Mouse (Mus musculus) adrenal gland, adult (tissue): ENCODE results near the gene Cd320.
A peak's percentile ranks its signal among the peaks of the same experiment; 100 is the strongest.
"Not testable (repeated sequence)": the region's sequence is repeated elsewhere in the genome, so short reads cannot be mapped to it uniquely, and the experiment has no call there.

Source experiments
- DNase-seq, 2 experiments: peaks; one replicate each; pipeline ENCODE4 v3.0.0; 2022 to 2023; ENCODE audit warnings: low spot score in 1 of 2; ENCODE audit not compliant: inconsistent age in 2 of 2

Cd320 gene

GRCm38 (mm10) chr17:33824997-33825330 lies 17.9 kb upstream of the Cd320 start:
- peak in 1 of 2 experiments; percentile 74 for DNase-seq

DNA sequence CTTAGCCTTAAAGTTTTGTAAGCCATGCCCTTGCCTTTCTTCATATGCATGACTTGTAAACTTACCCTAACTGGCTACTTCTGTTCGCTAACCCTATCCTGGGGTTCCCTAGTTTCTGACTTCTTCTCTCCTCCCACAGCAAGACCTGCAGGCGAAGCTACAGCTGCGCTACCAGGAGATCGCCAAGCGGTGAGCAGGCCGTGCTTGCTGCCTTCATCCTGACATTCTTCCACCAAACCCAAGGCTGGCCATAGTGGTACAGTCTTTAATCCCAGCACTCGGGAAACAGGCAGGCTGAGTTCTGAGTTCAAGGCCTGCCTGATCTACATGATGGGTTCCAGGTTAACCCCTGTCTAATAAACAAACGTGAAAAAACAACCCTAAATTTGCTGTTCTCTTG lies 17.4 kb upstream of the Cd320 start:
- peak in 1 of 2 experiments; percentile 56 for DNase-seq

DNA sequence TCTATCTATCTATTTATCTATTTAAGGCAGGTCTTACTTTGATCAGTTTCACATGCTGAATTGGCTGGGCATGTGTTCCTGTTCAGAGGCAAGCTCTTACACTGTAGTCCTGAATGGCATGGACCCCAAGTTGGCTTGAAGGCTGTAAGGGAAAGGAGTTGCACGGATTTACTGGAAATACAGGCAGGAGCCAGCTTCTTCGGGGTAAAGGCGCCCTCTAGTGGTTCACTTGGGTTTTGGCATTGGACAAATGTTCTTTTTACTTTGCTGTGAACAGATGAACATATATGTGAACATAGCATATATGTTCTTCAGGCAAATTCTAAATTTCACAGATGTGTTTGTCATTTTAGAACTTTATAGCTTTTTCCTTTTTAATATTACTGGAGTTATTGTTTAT lies 16.0 kb upstream of the Cd320 start:
- DNase-seq = peak; percentile 70 to 92

GRCm38 (mm10) chr17:33828892-33829291 lies 14.0 kb upstream of the Cd320 start:
- DNase-seq = peak; percentile 92 to 97

DNA sequence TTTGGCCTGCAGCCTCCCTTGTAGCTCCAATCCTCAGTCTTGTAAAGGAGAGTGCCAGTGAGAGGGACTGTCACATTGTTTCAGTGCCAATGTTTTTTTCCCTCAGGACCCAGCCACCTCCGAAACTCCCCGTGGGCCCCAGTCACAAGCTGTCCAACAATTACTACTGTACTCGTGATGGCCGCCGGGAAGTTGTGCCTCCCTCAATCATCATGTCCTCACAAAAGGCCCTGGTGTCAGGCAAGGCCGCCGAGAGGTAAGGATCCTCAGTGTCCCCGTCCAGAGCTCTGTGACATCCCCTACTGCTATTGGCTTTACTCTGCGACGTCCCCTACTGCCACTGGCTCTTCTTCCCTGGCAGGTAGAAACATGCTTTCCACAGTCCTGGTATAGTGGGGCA lies 13.3 kb upstream of the Cd320 start:
- DNase-seq = peak; percentile 31 to 61

GRCm38 (mm10) chr17:33844196-33844595 lies 1.3 kb downstream of the Cd320 start:
- DNase-seq = no peak

DNA sequence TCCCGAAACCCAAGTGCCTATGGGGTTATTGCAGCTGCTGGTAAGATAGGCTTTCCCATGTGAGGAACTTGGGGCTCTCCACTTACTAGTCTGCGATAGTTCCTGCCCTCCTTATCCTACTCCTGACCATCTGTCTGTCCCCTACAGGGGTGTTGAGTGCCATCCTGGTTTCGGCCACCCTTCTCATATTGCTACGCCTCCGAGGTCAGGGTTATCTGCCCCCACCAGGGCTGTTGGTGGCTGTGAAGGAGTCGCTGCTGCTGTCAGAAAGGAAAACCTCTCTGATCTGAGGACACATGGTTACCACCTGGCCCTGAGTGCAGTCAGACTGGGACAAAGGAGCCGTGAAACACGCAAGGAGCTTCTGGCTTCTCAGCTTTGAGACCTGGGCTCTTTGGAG lies 5.2 kb downstream of the Cd320 start:
- no peak for DNase-seq

DNA sequence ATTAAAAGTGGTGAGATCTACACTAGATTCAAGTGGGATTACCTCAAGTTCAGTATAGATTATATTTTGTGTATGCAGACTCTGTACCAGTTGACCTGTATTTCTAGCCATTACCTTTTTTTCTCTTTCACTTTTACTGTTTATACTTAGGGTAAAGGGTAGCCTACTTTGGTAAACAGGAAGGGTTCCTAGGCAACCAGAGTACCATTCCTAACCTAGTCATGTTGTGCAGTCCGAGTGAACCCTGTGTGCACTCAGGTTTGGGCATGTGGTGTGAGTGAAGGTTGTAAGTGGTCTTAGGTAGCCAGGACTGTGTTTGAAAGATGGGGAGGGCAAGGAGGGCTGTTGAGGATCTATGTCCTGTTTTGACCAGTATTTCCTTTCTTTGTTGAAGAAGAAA lies 8.4 kb downstream of the Cd320 start:
- DNase-seq = no peak

DNA sequence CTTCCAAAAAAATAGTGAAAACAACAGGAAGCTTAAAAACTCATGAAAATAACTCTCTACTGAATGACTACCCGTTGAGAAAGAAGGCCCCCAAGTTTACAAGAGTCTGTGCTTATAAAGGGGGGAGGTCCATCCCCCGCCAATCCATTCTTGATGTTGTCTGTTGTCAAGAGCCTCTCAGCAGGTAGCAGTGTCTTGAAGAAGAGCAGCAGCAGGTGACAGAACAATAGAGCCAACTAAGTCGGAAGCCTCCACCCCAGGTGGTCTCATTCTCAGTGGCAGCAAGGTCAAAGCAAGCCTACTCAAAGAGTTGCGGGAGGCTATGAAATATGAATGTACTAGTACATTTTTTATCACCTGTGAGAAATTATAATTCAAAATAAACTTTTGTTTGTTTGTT lies 14.9 kb downstream of the Cd320 start:
- DNase-seq = no peak

DNA sequence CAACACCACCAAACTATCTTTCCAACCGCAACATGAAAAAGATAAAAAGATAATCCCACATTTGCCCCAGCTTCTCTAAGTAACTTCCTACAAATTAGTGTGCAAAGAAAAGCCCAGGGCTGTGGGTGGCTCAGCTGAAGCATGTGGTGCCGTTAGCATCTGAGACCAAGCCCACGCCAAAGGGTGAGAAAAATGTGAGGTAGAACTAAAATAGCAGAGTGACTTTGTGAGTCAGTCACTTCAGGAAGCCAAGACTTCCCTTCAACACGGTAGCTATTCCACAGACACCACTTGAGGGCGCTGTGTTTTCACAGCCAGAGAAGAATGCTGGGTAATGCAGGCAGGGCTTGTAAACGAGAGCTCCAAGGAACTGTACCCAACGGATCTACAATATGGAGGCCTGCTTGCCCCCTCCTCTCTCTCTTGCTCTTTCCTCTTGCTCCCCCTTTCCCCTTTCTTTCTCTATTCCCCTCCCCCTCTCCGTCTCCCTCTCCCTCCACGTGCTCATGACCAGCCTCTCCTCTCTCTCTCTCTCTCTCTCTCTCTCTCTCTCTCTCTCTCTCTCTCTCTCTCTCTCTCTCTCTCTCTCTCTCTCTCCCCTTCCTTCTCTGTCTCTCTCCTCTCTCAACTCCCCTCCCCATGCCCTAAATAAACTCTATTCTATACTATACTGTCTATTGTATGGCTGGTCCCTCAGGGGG lies 22.6 kb downstream of the Cd320 start:
- peak; percentile 63 to 84 for DNase-seq

GRCm38 (mm10) chr17:33873537-33873936 lies 30.6 kb downstream of the Cd320 start, which contains the start of gene Gm7029:
Gene Gm7029, plus strand, starts transcription at chr17:33873837.
- DNase-seq = not testable (repeated sequence)

DNA sequence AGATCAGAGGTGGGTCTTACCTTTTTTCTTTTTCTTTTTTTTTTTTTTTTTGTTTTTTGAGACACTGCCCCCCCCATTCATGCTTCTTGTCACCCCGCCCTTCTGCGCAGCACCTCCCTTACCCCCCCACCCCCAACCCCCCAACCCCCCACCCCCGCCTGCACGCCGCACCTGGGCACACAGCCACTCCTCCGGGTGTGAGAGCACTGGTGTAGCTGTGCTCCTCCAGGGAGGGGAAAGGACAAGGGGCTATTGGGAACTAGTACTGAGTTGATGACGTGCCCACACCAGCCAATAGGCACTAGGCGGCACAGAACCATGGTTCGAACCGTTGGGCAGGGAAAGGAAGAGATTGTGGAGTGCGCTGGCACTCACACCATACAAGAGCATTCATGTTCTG lies 31.5 kb downstream of the Cd320 start:
- DNase-seq = no peak

GRCm38 (mm10) chr17:33875797-33876196 lies 32.9 kb downstream of the Cd320 start:
- DNase-seq = peak in 1 of 2 experiments; percentile 51

GRCm38 (mm10) chr17:33884320-33884719 lies 41.4 kb downstream of the Cd320 start:
- not testable (repeated sequence) for DNase-seq

DNA sequence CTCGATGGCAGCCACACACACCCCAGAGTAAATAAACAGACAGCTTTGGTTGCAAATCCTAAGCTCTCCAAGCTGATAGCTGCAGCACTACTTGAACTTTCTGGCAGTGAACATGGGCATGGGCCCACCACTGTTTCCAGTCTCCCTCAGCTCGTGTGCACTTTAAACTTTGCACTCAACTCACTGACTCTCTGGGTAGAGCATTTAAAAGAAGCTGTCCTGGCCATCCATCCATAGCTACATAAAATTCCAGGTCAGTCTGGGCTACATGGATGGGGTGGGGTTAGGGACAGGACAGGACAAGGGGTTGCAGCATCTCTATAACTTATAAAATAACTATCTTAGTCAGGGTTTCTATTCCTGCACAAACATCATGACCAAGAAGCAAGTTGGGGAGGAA lies 44.9 kb downstream of the Cd320 start:
- DNase-seq = not testable (repeated sequence)

- not testable (repeated sequence) for DNase-seq
These were observed 45.3 kb downstream of the Cd320 start for GRCm38 (mm10) chr17:33888230-33888629.

GRCm38 (mm10) chr17:33889941-33890532 lies 47.1 kb downstream of the Cd320 start:
- DNase-seq = not testable (repeated sequence)

GRCm38 (mm10) chr17:33890533-33891059 lies 47.7 kb downstream of the Cd320 start, which contains the start of gene Kifc1:
Gene Kifc1, minus strand, starts transcription at chr17:33890661.
- peak; percentile 100 for DNase-seq

DNA sequence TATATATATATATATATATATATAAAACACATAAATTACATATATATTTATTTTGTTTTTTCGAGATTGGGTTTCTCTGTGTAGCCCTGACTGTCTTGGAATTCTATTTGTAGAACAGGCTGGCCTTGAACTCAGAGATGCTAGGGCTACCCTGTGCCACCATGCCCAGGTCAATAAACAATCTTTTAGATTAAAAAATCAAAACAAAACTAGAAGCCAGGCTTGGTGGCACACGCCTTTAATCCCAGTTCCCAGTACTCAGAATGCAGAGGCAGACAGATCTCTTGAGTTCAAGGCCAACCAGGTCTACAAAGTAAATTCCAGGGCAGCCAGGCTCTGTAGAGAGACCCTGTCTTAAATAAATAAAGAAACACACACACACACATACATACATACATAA lies 48.5 kb downstream of the Cd320 start:
- DNase-seq = no peak

DNA sequence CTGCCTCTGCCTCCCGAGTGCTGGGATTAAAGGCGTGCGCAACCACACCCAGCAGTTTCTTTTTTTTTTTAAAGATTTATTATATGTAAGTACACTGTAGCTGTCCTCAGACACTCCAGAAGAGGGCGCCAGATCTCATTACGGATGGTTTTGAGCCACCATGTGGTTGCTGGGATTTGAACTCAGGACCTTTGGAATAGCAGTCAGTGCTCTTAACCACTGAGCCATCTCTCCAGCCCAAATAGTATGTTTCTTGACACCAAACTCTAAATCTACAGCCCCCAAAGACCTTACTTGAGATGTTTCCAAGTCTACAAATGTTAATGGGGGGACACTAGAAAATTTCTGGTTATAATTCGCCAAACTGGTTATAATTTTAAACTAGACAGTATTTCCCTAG lies 49.0 kb downstream of the Cd320 start:
- not testable (repeated sequence) for DNase-seq

DNA sequence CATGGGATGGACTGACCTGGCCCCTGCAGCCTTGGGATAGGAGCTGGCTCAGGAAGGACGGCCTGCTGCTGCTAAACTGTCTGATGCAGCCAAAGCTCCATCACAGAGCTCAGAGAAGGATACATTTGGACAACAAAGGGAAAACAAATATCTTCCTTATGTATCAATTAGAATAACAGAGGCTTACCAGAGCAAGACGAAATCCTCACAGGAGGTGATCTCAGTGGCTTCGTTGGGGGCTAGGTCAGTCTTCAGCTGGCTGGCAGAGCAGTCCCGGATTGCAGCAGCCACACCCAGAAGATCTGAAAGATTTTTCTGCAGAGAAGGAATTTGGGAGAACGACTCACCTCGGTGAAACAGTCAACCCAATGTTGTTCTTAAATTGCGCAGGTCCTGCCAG lies 49.5 kb downstream of the Cd320 start:
- no peak for DNase-seq

- not testable (repeated sequence) for DNase-seq
These were observed 50.1 kb downstream of the Cd320 start for GRCm38 (mm10) chr17:33893011-33893410.
